Mouse (Mus musculus) inflammation-experienced regulatory T-cells, adult 6 months (primary cell): ENCODE results near the gene Ambra1. TPM values are rescaled to one million over a fixed set of nuclear protein-coding genes. Genes with fewer than 3 reads are reported as not detected.
"Not testable (repeated sequence)": the region's sequence is repeated elsewhere in the genome, so short reads cannot be mapped to it uniquely, and the experiment has no call there.

ENCODE experiments used
- ATAC-seq: one replicate; pipeline ENCODE4 v1.8.0; 2017
- polyA plus RNA-seq, 3 experiments: library from polyadenylated mRNA; unstranded; fragments of 100-300 nt; shearing (Covaris generic); gene quantifications; one replicate each; pipeline ENCODE4 v1.2.1; 2017

The Ambra1 gene
- polyA plus RNA-seq = 10 to 100 TPM; 25.0 to 38.9 (median 32.2) TPM

DNA sequence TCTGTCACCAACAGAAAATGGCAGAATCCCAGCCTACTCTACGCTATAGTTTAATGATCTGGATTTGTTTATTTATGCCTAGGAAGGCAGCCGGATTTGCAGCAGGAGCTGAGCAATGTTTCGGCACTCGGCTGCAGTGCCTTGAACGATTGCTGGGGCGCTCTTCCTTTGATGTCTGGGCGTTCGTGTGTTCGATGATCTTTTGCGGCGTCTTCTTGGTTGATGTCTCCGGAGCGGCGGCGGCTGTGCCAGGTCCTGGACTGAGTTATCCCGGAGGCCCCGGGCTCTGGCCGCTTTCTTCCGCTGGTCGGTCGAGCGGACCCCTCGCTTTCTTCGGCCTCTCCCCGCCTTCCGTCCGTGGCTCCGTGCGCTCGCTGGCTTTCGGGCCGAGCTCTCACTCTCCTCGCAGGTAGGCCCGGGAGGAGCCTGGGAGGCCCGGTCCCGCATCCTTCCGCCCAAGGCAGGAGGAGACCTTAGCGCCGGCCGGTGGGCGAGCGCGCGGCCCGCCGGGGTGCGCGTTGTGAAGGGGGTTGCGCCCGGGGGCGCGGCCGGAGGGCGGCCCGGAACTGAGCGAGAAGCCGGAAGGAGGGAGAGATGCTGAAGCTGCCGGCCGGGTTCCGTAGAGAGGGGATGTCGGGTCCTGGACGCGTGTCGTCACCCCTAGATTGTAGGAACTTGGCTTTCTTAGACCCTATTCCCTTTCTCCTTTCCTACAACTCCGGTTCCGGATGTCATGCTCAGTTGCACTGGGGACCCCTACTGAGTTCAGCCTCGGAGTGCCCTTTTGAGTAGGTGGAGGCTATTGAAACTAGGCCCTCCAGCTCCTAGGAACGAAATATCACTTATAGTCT is at the start of gene Ambra1:
TSS of gene Ambra1 (plus strand) at position 164 of the 851 bp plus-strand sequence.
- peak; percentile 81 for ATAC-seq

DNA sequence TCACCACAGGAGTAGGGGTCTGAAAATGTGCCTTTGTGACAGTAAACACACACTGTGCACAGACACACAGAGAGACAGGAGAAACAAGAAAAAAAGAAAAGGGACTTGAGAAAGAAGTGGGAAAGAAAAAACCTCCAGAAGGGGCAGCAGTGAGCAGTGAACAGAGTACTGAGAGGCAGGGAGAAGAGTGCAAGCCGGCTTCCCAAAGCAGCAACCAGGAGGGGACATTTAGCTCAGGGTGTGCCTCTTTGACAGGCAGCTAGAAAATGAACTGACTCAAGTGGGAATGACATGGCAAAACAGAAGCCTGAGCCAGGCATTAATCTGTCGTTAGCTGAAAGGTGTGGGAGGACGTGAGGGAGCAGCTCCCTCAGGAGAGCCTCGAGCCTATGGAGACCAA is 47.1 kb upstream of the Ambra1 start:
- ATAC-seq = no peak

DNA sequence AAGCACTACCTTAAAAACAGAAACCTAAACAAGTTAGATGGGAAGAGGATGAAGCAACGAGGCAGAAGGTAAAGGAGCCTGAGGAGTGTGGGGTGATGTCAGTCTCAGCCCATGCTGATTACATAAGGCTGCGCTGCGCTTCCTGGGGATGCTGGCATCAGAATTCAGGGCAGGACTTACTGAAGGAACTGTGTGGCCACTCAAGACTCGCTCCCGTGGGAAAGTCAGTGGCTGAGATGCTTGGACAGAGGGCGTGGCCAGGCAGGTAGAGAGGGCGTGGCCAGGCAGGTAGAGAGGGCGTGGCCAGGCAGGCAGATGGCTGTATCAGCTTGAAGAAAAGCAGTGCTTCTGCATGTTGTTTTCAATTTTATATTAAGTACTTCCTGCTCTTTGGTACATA is 46.0 kb upstream of the Ambra1 start:
- no peak for ATAC-seq

- ATAC-seq = no peak
These were observed 40.5 kb upstream of the Ambra1 start for GRCm38 (mm10) chr2:91689452-91689851.

GRCm38 (mm10) chr2:91695436-91696224 is 34.3 kb upstream of the Ambra1 start:
- no peak for ATAC-seq

DNA sequence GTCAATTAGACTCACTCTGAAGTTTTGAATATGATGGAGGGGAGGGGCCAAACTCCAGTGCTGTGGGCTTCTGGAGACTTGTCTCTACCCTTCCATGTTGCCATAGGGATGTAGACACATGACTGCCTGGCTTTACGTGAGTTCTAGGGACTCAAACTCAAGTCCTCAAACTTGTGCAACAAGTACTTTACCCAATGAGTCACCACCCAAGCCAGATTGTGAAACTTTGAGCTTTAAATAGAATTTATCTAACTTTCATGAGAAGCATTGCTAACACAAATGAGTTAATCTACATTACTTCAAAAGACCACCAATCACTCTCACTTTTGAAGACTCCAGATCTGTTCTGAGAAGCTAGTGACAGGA is 33.7 kb upstream of the Ambra1 start:
- ATAC-seq = no peak

GRCm38 (mm10) chr2:91699225-91699624 is 30.7 kb upstream of the Ambra1 start:
- no peak for ATAC-seq

DNA sequence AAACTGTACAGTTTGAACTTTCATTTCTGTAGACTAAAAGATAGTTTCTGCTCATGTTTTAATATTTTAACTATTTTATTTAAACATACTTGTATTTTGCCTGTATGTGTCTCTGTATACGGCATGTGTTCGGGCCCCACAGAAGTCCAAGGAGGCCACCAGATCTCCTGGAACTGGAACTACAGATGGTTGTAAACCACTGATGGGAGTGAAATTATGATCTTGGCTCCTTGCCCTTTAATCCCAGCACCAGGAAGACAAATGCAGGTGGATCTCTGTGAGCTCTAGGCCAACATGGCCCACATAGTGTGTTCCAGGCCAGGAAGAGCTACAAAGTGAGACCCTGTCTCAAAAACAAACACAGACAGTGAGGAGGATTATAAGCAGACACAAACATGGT is 28.6 kb upstream of the Ambra1 start:
- ATAC-seq = no peak

GRCm38 (mm10) chr2:91705736-91706135 is 24.2 kb upstream of the Ambra1 start:
- ATAC-seq = no peak

DNA sequence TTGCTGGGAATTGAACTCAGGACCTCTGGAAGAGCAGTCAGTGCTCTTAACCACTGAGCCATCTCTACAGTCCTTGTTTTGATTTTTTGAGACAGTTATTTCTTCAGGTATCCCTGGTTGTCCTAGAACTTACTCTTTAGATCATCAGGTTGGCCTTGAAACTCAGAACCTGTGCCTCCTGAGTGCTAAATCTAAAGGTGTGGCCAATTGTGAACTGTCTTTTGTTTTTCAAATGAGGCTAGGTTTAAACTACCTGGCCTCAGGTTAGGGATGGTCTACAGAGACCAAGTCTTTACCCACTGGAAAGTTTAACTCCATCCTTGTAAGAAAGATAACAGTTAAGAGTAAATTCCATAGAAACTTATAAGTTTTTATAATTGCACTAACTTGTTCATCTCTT is 23.5 kb upstream of the Ambra1 start:
- ATAC-seq = no peak

DNA sequence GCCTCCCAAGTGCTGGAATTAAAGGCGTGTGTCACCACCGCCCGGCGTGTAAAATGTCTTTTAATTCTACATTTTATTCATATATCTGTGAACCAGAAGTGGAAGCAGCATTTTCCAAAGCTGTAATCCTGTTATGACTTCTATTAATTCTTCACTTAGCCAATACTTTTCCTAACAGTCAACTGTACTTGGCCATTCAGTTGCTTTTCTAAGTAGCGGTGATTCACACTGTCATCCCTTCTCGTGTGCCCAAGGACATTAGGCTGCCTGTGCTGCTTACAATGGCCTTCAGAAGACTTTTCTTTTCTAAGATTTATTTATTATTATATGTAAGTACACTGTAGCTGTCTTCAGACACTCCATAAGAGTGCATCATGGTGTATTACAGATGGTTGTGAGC is 21.6 kb upstream of the Ambra1 start:
- ATAC-seq = no peak

DNA sequence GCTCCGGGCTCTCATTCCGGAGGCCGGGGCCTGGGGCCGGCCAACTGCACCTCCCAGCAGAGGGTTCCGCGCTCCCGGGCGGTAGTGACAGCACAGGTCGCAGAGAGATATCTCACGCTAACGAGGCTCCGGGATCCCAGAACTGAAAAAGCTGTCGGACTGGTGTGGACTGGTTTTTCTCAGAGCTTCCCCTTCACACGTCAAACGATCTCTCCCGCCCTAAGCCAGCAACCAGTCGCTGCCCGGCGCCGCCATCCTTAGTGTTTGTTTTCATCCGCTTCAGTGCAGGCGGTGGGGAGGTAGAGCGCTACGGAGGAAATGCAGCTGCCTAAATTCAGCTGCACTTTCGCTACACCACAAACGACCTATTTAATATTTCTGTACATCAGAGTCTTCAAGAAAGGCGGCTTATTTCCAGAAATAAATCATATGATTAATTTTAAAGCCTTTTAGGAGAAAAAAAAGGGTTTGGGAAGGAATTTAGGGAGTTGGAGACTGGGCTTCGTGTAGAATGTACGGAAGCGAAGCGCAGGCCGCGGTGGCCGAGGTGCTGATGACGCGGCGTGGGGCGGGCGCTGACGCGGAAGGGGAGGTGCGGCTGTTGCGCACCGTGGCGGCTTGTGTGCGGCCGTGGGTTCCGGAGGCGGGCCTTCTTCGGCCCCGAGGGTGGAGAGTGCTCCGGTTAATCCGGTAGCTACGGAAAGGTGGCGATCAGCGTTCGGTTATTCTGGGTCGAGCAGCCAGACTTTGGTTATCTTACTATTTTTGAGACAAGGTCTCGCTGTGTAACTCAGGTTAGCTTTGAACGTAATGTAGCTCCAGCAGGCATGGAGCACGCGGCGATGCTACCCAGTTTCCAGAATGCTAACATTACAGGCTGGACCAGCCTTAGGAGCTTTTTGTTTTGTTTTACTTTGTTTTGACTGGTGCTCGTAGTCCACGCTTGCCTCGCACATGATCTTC is 19.4 kb upstream of the Ambra1 start, which contains the start of the genes Atg13 and Harbi1:
TSS of gene Atg13 (minus strand) at position 305 of the 963 bp plus-strand sequence.
TSS of gene Harbi1 (plus strand) at position 581 of the 963 bp plus-strand sequence.
- peak; percentile 95 for ATAC-seq

- no peak for ATAC-seq
These were observed 18.5 kb upstream of the Ambra1 start for GRCm38 (mm10) chr2:91711256-91711925.

- ATAC-seq = no peak
These were observed 15.0 kb upstream of the Ambra1 start for GRCm38 (mm10) chr2:91714921-91715320.

DNA sequence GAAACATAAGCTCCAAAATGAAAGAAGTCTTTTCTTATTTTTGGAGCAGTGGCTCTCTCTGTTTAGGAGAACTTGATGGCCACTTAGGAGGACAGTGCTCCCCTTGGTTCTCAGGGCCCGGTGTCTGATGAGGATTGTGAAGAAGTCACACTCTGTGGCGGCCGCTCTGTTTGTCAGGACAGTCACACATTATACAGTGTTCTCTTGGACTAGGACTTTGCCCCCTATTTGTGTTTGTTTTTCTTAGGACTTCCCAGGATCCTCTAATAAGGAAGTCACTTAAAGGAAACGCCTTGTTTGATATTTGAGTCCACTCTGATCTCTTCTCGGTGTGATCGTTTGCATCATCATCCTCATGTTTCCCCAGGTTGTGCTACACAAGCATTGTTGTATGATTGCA is 11.7 kb upstream of the Ambra1 start:
- ATAC-seq = no peak

GRCm38 (mm10) chr2:91723382-91723781 is 6.6 kb upstream of the Ambra1 start:
- ATAC-seq = no peak

- ATAC-seq = no peak
These were observed 6.0 kb upstream of the Ambra1 start for GRCm38 (mm10) chr2:91723951-91724350.

GRCm38 (mm10) chr2:91724716-91725115 is 5.2 kb upstream of the Ambra1 start:
- no peak for ATAC-seq

GRCm38 (mm10) chr2:91725476-91725875 is 4.5 kb upstream of the Ambra1 start:
- not testable (repeated sequence) for ATAC-seq

GRCm38 (mm10) chr2:91727011-91727410 is 2.9 kb upstream of the Ambra1 start:
- ATAC-seq = no peak

GRCm38 (mm10) chr2:91729571-91729970 is 363 bp upstream of the Ambra1 start:
- no peak for ATAC-seq

- ATAC-seq = no peak
These were observed 5.3 kb downstream of the Ambra1 start for GRCm38 (mm10) chr2:91735221-91735620.
